Mouse (Mus musculus) limb, embryonic 14.5 days (tissue): Measurements from ENCODE around the gene Plscr3. TPM values are rescaled to one million over a fixed set of nuclear protein-coding genes. Genes with fewer than 3 reads are reported as not detected.
A peak's percentile ranks its signal among the peaks of the same experiment; 100 is the strongest.

Experiments
- ATAC-seq: fragments of 200-750 bp; cut with Nextera tagmentation; 2 replicates; pipeline ENCODE4 v1.8.0; 2017; ENCODE audit warnings: low read depth, moderate number of reproducible peaks, moderate TSS enrichment; ENCODE audit not compliant: low FRiP score
- DNase-seq: peaks from one replicate; pipeline ENCODE4 v3.0.0-alpha.2; 2015; ENCODE audit warnings: low spot score
- H3K27ac ChIP-seq: fragments of 300-500 bp; sonication (generic); replicated peaks from 2 replicates; pipeline ENCODE4 v1.5.1; 2014; ENCODE audit warnings: low read depth, mild to moderate bottlenecking, low read length, moderate library complexity, mixed read lengths
- H3K27me3 ChIP-seq: fragments of 300-500 bp; sonication (generic); 2 replicates; pipeline ENCODE4 v1.6.1; 2014; ENCODE audit warnings: low read length, mixed read lengths; ENCODE audit not compliant: control insufficient read depth, insufficient read depth
- H3K36me3 ChIP-seq: fragments of 300-500 bp; sonication (generic); 2 replicates; pipeline ENCODE4 v1.6.1; 2014; ENCODE audit warnings: mild to moderate bottlenecking, low read length, moderate library complexity, mixed read lengths; ENCODE audit not compliant: control insufficient read depth, insufficient read depth
- H3K4me1 ChIP-seq: fragments of 300-500 bp; sonication (generic); 2 replicates; pipeline ENCODE4 v1.6.1; 2014; ENCODE audit warnings: antibody characterized with exemption, low read length, mixed read lengths; ENCODE audit not compliant: control insufficient read depth, insufficient read depth
- H3K4me2 ChIP-seq: fragments of 300-500 bp; sonication (generic); replicated peaks from 2 replicates; pipeline ENCODE4 v1.6.1; 2014; ENCODE audit warnings: low read depth, mild to moderate bottlenecking, low read length, moderate library complexity; ENCODE audit not compliant: severe bottlenecking
- H3K4me3 ChIP-seq: fragments of 300-500 bp; sonication (generic); replicated peaks from 2 replicates; pipeline ENCODE4 v1.5.1; 2014; ENCODE audit warnings: low read length
- H3K9ac ChIP-seq: fragments of 300-500 bp; sonication (generic); 2 replicates; pipeline ENCODE4 v1.6.1; 2014; ENCODE audit warnings: mild to moderate bottlenecking, low read depth, low read length, moderate library complexity; ENCODE audit not compliant: severe bottlenecking
- H3K9me3 ChIP-seq: fragments of 300-500 bp; sonication (generic); 2 replicates; pipeline ENCODE4 v1.6.1; 2016; ENCODE audit warnings: low read length; ENCODE audit not compliant: control insufficient read depth
- POLR2A ChIP-seq: fragments of 200-500 bp; IDR thresholded peaks from 2 replicates; pipeline ENCODE4 v1.8.0; 2012; ENCODE audit warnings: inconsistent platforms, mild to moderate bottlenecking, moderate library complexity, borderline replicate concordance; ENCODE audit not compliant: insufficient read depth, insufficient read length; ENCODE audit errors: extremely low read depth
- WGBS: fragments of 180-500 bp; shearing (Covaris S2); extraction: QIAGEN DNeasy Blood & Tissue Kit; methylation state at CpG from one replicate; pipeline ENCODE4 v1.1.7; 2014; 5-methylcytosine and 5-hydroxymethylcytosine counted together
- polyA plus RNA-seq, 2 experiments: library from polyadenylated mRNA; depleted of rRNA in 1 of 2; stranded (reverse) in 1 of 2; unstranded in 1 of 2; fragments of >200 nt; fragmentation: Nextera tagmentation in 1 of 2; extraction: Ambion mirVana in 1 of 2; gene quantifications; 2 replicates each; pipeline versions ENCODE4 v1.2.1 to v1.2.3; 2012 to 2014

Gene Plscr3
- polyA plus RNA-seq, 2 experiments: 137 to 190 TPM

DNA sequence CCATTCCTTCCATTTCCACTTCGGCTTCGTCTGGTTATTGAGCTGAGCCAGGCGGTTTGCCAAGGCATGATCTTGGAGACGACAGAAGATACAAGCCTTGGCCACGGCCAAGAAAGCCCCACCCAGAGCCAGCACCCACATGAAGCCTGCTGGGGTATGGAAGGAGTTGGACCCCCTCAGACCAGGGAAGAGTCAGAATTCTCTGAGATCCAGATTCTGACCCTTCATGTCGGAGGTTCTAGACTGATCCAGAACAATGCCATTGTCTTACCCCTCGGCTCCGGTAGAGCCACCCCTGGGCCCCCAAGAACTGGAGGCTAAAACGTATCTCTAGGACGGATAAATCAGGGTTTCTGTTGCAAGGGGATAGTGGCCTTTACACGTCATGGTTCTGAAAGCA, 31.7 kb downstream of the Plscr3 start, which contains the start of gene Tmem95:
Tmem95 (minus strand) TSS at position 141 of the 400 bp plus-strand sequence.
- no peaks in the 10 kb centered on the region for H3K27me3 ChIP-seq
- no peak within 1 kb of the TSS for H3K27ac ChIP-seq
- H3K9ac ChIP-seq: peak within 1 kb of the TSS; percentile 34
- peak within 1 kb of the TSS; percentile 19 for H3K4me3 ChIP-seq
- no peaks in the 10 kb centered on the region for H3K36me3 ChIP-seq
- no peak for TF ChIP-seq POLR2A
- 90% methylated on average over 11 of the region's 11 CpGs for whole genome bisulfite sequencing
- ATAC-seq (no peak), DNase-seq (no peak)
- H3K4me1 ChIP-seq: peaks cover 26% of the 10 kb centered on the region
- no peaks in the 10 kb centered on the region for H3K9me3 ChIP-seq
- H3K4me2 ChIP-seq: peak within 1 kb of the TSS; percentile 27; the same call in 1 of the 2 replicates

GRCm38 (mm10) chr11:69878399-69878798, 32.2 kb downstream of the Plscr3 start:
- no peak overlapping the region for H3K4me3 ChIP-seq
- WGBS: 82% methylated on average over 3 of the region's 3 CpGs
- H3K27ac ChIP-seq: no peak overlapping the region
- H3K27me3 ChIP-seq: no peaks in the 10 kb centered on the region
- no peaks in the 10 kb centered on the region for H3K36me3 ChIP-seq
- DNase-seq (no peak), ATAC-seq (no peak)
- TF ChIP-seq POLR2A: no peak
- H3K4me2 ChIP-seq: 0 out of 2 replicates have a peak overlapping the region, but pooled peaks have one; percentile 5
- no peak overlapping the region for H3K9ac ChIP-seq
- H3K9me3 ChIP-seq: no peaks in the 10 kb centered on the region
- H3K4me1 ChIP-seq: peaks cover 26% of the 10 kb centered on the region

- 92% methylated on average over 6 of the region's 6 CpGs for WGBS
- Histone ChIP-seq H3K4me3 (peak overlapping the region; percentile 46; the same call in 1 of the 2 replicates), H3K27ac (no peak overlapping the region), H3K9ac (no peak overlapping the region), H3K9me3 (no peaks in the 10 kb centered on the region), H3K4me1 (peaks cover 26% of the 10 kb centered on the region), H3K36me3 (no peaks in the 10 kb centered on the region), H3K4me2 (peak overlapping the region; percentile 79; the same call in 1 of the 2 replicates), H3K27me3 (no peaks in the 10 kb centered on the region)
- ATAC-seq: no peak
- no peak for TF ChIP-seq POLR2A
- no peak for DNase-seq
Observed at GRCm38 (mm10) chr11:69878952-69879351, 32.8 kb downstream of the Plscr3 start.

GRCm38 (mm10) chr11:69879711-69880110, 33.5 kb downstream of the Plscr3 start:
- Histone ChIP-seq H3K27me3 (no peaks in the 10 kb centered on the region), H3K4me2 (peak overlapping the region; percentile 79), H3K9ac (0 out of 2 replicates have a peak overlapping the region, but pooled peaks have one; percentile 67), H3K9me3 (no peaks in the 10 kb centered on the region), H3K27ac (no peak overlapping the region), H3K4me1 (peaks cover 26% of the 10 kb centered on the region), H3K36me3 (no peaks in the 10 kb centered on the region), H3K4me3 (peak overlapping the region; percentile 46)
- DNase-seq (no peak), ATAC-seq (no peak)
- TF ChIP-seq POLR2A: no peak
- WGBS: 50% methylated on average over 15 of the region's 15 CpGs

DNA sequence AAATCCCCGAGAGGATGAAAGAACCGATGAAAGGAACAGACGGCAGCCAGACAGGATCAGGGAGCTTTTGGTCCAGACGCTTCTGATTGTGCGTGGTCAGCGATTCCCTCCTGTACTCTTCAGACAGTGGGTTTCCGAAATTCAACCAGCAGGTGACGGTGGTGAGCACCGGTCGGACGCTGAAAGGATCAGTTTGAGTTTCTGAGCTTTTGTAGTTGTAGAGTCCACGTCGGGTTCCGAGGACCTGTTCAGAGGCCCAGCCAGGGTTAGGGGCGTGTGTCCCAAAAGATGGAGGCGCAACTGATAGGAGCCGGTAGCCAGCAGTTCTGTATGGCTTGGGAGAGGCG, 34.3 kb downstream of the Plscr3 start:
- peak; percentile 84 for DNase-seq
- H3K4me3 ChIP-seq: peak overlapping the region; percentile 46
- H3K9me3 ChIP-seq: no peaks in the 10 kb centered on the region
- under 1% methylated on average over 18 of the region's 18 CpGs for WGBS
- H3K27me3 ChIP-seq: no peaks in the 10 kb centered on the region
- H3K4me2 ChIP-seq: peak overlapping the region; percentile 79
- H3K9ac ChIP-seq: peak overlapping the region; percentile 67
- H3K36me3 ChIP-seq: no peaks in the 10 kb centered on the region
- ATAC-seq: peak; percentile 74
- TF ChIP-seq POLR2A: peak; percentile 50; the same call in 1 of the 2 replicates
- H3K27ac ChIP-seq: peak overlapping the region; percentile 69
- H3K4me1 ChIP-seq: peaks cover 26% of the 10 kb centered on the region
